In genomic region chrX:104749356-104749755, GRCm38 (mm10) we compare ENCODE assay signal across 17 mouse cellular contexts.
DNase-seq lines count a peak whose midpoint lies in the region; ATAC-seq and TF ChIP-seq lines count a peak whose summit lies in the region.
"Had no signal": no experiment of that assay in that cellular context is flagged by ENCODE, and none has a peak within 500 bp of the region (broad histone marks: within the 10 kb centered on the region; RNA-seq: fewer than 3 reads in every experiment).

No protein-coding gene starts in this region.

- H3K4me1 ChIP-seq in kidney, postnatal 0 days (replicated peaks; ENCODE audit: insufficient read depth, low read length) = no peaks in the 10 kb centered on the region
- no peaks in the 10 kb centered on the region for H3K4me1 ChIP-seq in kidney, embryonic 14.5 days (ENCODE audit: control insufficient read depth, insufficient read depth, low read length)
- H3K4me1 ChIP-seq: limb, embryonic 12.5 days; neural tube, embryonic 12.5 days had no signal

- no peak for TF ChIP-seq POLR2A in brain, embryonic 14.5 days (IDR thresholded peaks at IDR 0.05; ENCODE audit: borderline replicate concordance, extremely low read depth, insufficient read depth, insufficient read length, poor library complexity, severe bottlenecking)

- no peak overlapping the region for H3K4me3 ChIP-seq in kidney, postnatal 0 days (replicated peaks; ENCODE audit: low read depth, low read length)
- H3K4me3 ChIP-seq in kidney, embryonic 14.5 days (ENCODE audit: low read length) = no peak overlapping the region
- H3K4me3 ChIP-seq: erythroblast, embryonic 14.5 days; limb, embryonic 12.5 days; neural tube, embryonic 12.5 days had no signal

- DNase-seq in embryo, embryonic 10.5 days (ENCODE audit: low spot score) = peak; percentile 3
- no peak for DNase-seq in embryo, embryonic 10 days (ENCODE audit: low spot score)
- peak; percentile 27 for DNase-seq in kidney, postnatal 0 days (ENCODE audit: low spot score)
- DNase-seq in A20 (ENCODE audit: low read depth, low spot score) = peak; percentile 2
- peak; percentile 4 for DNase-seq in brain, embryonic 14.5 days (ENCODE audit: low read depth)
- no peak for DNase-seq in adrenal gland, adult (ENCODE audit: inconsistent age in 2 of 2, low spot score in 1 of 2)
- no peak for DNase-seq in spleen, postnatal 14 days (ENCODE audit: low spot score in 2 of 2)
- DNase-seq: adrenal gland, postnatal 10 days; cerebellum, postnatal 25 days; heart, adult 11 months; kidney, adult 18-20 months; thymus, adult 2 months had no signal

- H3K9ac ChIP-seq in kidney, postnatal 0 days (ENCODE audit: low read depth, low read length) = no peak overlapping the region
- H3K9ac ChIP-seq in kidney, embryonic 14.5 days (ENCODE audit: low read depth, low read length) = no peak overlapping the region
- H3K9ac ChIP-seq: limb, embryonic 12.5 days; neural tube, embryonic 12.5 days had no signal

- no peak overlapping the region for H3K27ac ChIP-seq in kidney, postnatal 0 days
- no peak overlapping the region for H3K27ac ChIP-seq in kidney, embryonic 14.5 days (ENCODE audit: low read depth, low read length)
- H3K27ac ChIP-seq: limb, embryonic 12.5 days; neural tube, embryonic 12.5 days had no signal

- WGBS in kidney, postnatal 0 days = 95% methylated on average over 1 of the region's 1 CpGs
- WGBS in kidney, embryonic 14.5 days = 74% methylated on average over 1 of the region's 1 CpGs

- H3K4me2 ChIP-seq in kidney, postnatal 0 days (ENCODE audit: low read length) = no peak overlapping the region
- H3K4me2 ChIP-seq in kidney, embryonic 14.5 days (replicated peaks; ENCODE audit: low read depth, low read length) = no peak overlapping the region
- H3K4me2 ChIP-seq: limb, embryonic 12.5 days; midbrain, embryonic 11.5 days; neural tube, embryonic 12.5 days had no signal

- H3K27me3 ChIP-seq in kidney, postnatal 0 days (ENCODE audit: insufficient read depth, low read length) = no peaks in the 10 kb centered on the region
- no peaks in the 10 kb centered on the region; the same call in 1 of the 2 replicates for H3K27me3 ChIP-seq in kidney, embryonic 14.5 days (ENCODE audit: control insufficient read depth, insufficient read depth, low read length)
- H3K27me3 ChIP-seq: neural tube, embryonic 12.5 days had no signal

- H3K36me3 ChIP-seq in kidney, postnatal 0 days (ENCODE audit: insufficient read depth, low read length) = no peaks in the 10 kb centered on the region
- no peaks in the 10 kb centered on the region for H3K36me3 ChIP-seq in kidney, embryonic 14.5 days (ENCODE audit: control insufficient read depth, insufficient read depth, low read length)
- H3K36me3 ChIP-seq: limb, embryonic 12.5 days; neural tube, embryonic 12.5 days had no signal

- TF ChIP-seq CTCF in kidney, postnatal 0 days (IDR thresholded peaks at IDR 0.05; ENCODE audit: low read depth) = peak; percentile 62
- no peak for TF ChIP-seq CTCF in brain, embryonic 14.5 days (IDR thresholded peaks at IDR 0.05; ENCODE audit: borderline replicate concordance, extremely low read depth, insufficient read depth, insufficient read length)

- no peak for ATAC-seq in kidney, postnatal 0 days (replicated peaks; ENCODE audit: low FRiP score, low read depth)
- no peak for ATAC-seq in kidney, embryonic 14.5 days (ENCODE audit: low FRiP score, low TSS enrichment)

- no peaks in the 10 kb centered on the region for H3K9me3 ChIP-seq in kidney, postnatal 0 days (replicated peaks; ENCODE audit: low read length)
- no peaks in the 10 kb centered on the region for H3K9me3 ChIP-seq in kidney, embryonic 14.5 days (ENCODE audit: control insufficient read depth, low read length)
- H3K9me3 ChIP-seq: limb, embryonic 12.5 days; neural tube, embryonic 12.5 days had no signal

Comparison
In these comparisons a context has a peak if more than half of its experiments do, and no peak if none do; other contexts are left out.
1. DNase-seq: peak in embryo, embryonic 10.5 days (single experiment), kidney, postnatal 0 days (single experiment), A20 (single experiment) and brain, embryonic 14.5 days (single experiment); none in embryo, embryonic 10 days (single experiment), adrenal gland, adult (0 of 2) and spleen, postnatal 14 days (0 of 2).